Mouse (Mus musculus): Measurements from ENCODE around the gene Grm2.

DNA sequence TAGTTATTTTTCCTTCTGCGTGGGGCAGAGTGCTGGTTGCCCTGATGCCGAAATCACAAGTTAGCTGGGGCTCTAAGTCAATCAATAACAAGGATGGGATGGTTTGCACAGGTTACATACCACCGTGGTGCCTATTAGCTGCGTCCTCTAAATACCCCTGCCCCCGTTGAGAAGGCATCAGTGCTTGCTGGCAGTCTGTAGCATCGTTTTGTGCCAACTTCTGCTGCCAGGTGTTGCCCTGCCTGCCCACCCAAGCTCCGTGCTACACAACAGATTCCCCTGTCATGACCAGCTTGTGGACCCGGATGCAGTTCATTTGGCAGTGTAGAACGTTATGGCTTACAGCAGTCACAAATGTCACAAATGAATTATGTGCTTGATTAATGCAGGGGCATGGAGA is 39.6 kb downstream of the Grm2 start:
- TF ChIP-seq MAFK (IDR thresholded peaks at IDR 0.05; ENCODE audit: insufficient read depth, low read depth, low read length): no peak
- no peak for TF ChIP-seq ZNF384 (IDR thresholded peaks at IDR 0.05; ENCODE audit: low read depth, low read length)
